Mouse (Mus musculus) myocyte (in vitro differentiated cells): ENCODE measurements around the gene Macrod2.

ENCODE experiments used
- E2F4 ChIP-seq: IDR thresholded peaks from one replicate; pipeline ENCODE4 v1.6.1; 2011; ENCODE audit warnings: mild to moderate bottlenecking, control low read depth, moderate library complexity; ENCODE audit not compliant: insufficient read depth
- MAX ChIP-seq: IDR thresholded peaks from one replicate; pipeline ENCODE4 v1.6.1; 2011; ENCODE audit warnings: low read depth, mild to moderate bottlenecking, control low read depth
- MYOD1 ChIP-seq, 3 experiments: IDR thresholded peaks; one replicate each; pipeline ENCODE4 v1.6.1; 2011; ENCODE audit warnings: control low read depth in 2 of 3, low read depth in 2 of 3, mild to moderate bottlenecking in 2 of 3, moderate library complexity in 1 of 3; ENCODE audit not compliant: insufficient read length in 2 of 3, control insufficient read depth in 1 of 3
- POLR2A ChIP-seq: IDR thresholded peaks from one replicate; pipeline ENCODE4 v1.6.1; 2011; ENCODE audit warnings: low read depth, mild to moderate bottlenecking, control low read depth, moderate library complexity; ENCODE audit not compliant: insufficient read length
- POLR2AphosphoS2 ChIP-seq: IDR thresholded peaks from one replicate; pipeline ENCODE4 v1.6.1; 2011; ENCODE audit warnings: low read depth, control low read depth; ENCODE audit not compliant: insufficient read length
- REST ChIP-seq: IDR thresholded peaks from one replicate; pipeline ENCODE4 v1.6.1; 2011; ENCODE audit warnings: mild to moderate bottlenecking, control low read depth, moderate library complexity; ENCODE audit not compliant: insufficient read depth, insufficient read length

GRCm38 (mm10) chr2:141013443-141014165 is 618.5 kb downstream of the Macrod2 start:
- TF ChIP-seq MYOD1 (IDR thresholded peaks at IDR 0.05; ENCODE audit: control insufficient read depth in 1 of 3, insufficient read length in 2 of 3, low read depth in 2 of 3) (no peak), E2F4 (no peak), POLR2AphosphoS2 (no peak), MAX (no peak), REST (no peak), POLR2A (no peak)
